Mouse (Mus musculus): ENCODE results near the gene Spag6l.
"Not testable (repeated sequence)": the region's sequence is repeated elsewhere in the genome, so short reads cannot be mapped to it uniquely, and the experiment has no call there.

The Spag6l gene

DNA sequence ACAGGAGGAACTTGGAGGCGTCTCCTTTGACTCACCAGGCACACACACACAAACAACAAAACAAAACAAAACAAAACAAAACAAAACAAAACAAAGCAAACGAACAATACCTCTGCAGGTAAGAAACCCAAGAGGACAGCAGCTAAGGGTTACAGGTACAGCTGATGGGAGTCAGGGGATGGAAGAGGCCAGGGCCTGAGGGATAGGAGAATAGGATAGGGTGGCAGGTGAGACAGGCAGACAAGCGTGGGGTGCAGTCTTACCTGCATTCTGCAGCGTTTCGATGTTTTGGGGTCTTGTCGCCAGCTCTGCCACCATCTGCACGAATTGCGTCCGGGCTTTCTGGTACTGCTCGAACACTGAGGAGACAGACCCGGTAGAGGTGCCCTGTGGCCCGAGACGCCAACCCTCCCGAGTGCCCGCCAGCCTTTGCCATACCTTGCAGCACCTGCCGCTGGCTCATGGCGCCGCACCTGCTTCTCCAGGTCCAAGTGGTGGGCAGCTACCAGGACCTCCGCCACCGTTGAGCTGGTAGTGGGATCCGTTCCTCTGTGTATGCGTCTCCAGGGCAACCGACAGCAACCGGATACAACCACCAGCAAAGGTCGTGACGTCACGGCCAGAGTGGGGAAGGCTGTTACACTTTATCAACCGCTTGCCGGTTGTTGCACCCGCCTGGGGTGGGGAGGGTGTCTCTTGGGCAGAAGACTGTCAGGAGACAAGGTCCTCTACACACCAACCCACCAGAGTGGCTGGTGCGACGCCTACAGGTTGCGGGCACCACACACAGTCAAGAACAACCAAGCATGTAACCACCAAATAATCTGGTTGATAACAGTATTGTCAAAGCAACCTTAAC is at the start of gene Spag6l:
Spag6l (minus strand) TSS at position 700 of the 859 bp plus-strand sequence.
- peak; percentile 95 for ATAC-seq (ENCODE audit: low TSS enrichment)

DNA sequence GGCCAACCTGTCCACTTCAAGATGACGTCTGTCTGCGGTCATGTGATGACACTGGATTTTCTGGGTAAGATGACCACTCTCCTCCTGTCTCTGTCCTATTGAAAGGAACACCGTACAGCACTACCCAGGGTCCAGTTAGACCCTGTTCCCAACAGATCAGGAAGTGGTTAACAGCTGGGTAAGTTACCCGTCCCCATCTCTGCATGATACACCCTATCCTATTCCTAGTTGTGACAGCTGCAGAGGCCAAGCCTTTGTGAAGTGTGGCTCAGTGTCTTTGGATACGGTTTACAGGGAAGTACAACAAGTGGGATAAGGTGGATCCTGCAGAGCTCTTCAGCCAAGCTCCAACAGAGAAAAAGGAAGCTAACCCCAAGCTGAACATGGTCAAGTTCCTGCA is 49.8 kb upstream of the Spag6l start:
- no peak for ATAC-seq (ENCODE audit: low TSS enrichment)

DNA sequence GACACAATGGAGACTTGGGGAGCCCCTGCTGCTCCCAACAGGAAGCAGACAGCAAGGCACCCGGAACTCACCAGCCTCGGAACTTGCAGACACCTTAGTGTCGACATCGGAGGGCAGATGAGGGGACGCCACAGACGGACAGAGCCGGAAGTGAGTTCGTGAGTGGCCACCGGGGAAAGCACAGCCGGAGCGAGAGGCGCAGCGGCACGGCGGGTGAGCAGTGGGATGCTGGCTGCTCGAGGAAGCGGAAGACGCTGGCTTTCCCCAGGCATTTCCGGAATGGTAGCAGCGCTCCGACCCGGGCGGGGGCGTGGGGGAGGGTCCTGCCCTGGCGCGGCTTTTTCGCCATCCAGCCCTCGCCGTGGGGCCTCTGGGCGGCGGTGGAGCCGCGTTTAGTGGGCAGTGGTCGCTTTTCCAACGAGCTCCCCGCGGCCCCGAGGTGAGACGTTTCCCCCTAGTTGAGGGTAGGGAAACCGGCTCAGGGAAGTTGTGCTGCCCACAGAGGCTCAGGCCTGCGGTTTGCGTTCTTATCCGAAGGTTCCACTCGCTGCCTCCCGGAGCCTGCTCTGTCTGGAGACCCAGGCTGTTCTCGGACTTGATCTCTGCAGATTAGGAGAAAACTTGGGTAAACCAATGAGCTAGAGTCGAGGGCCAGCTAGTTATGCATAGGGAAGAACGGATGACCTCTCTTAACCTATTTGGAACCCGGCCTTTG is 41.5 kb upstream of the Spag6l start, which contains the start of the genes Top3b and Vpreb1:
Top3b (plus strand) TSS at position 120 of the 715 bp plus-strand sequence.
Vpreb1 (minus strand) TSS at position 227 of the 715 bp plus-strand sequence.
- ATAC-seq (ENCODE audit: low TSS enrichment), result peak; percentile 99

DNA sequence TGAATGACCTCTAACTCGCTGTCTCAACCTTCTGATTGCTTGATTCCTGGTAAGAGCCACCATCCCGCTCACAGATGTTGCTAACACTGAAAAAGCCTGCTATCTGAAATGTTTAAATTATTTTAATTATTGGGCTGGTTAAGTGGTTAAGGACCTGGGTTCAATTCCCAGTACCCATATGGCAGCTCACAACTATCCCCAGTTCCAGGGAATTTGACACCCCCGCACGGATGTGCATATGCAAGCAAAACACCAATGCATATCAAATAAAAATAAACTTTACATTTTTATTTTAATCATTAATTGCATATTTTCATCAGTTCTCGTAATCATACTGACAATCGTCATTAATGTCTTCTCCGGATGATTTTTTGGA is 41.0 kb upstream of the Spag6l start:
- peak; percentile 4; the same call in 1 of the 2 replicates for ATAC-seq (ENCODE audit: low TSS enrichment)

DNA sequence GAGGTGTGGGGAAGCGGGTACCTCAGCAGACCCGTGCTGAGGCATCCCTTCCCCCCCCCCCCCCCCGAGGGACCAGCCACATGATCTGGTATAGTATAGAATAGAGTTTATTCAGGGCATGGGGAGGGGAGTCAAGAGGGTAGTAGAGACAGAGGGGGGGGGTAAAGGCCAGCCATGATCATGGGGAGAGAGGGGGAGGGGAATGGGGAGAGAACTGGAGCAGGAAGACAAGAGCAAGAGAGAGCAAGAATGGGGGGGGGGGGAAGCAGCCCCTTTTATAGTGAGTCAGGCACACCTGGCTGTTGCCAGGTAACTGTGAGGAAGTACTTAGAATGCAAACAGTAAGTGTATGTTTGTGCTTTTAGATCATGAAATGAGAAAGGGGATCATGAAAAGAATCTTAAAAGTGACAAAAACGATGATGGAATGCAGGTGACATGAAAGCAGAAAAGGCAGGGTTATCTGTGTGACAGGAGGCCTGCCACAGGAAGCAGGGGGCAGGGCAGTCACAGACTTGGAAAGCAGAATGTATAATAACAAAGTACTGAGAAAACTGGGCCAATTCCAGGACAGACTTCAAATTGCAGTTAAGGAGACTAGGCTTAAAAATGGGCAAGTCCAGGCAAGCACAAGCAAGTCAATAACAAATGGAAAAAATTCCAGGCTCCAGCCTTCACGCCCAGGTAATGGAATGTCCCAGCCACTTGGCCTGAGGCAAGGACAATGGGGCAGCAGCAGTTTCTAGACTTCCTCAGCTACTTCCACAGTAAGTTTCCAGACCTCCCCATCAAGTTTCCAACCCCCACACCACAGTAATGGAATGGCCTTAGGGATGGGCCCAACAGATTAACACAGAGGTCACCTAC is 36.7 kb upstream of the Spag6l start:
- no peak for ATAC-seq (ENCODE audit: low TSS enrichment)

DNA sequence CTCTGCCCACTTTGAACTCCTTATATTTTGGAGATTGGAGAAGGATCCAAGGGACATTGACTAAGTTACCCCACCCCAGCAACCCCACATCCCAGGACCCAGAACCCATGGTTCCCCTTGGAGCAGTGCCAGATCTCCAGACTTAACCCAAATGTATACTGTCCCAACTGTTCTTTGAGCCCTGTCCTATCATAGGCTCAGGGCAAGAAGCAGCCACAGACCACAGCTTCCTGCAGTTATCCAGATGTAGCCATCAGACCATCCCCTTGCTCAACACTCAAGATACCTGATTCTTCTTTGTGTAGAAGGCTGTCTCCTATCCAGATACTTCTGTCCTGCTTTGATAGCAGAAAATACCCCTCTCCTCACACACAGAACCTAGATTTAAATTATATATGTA is 36.0 kb upstream of the Spag6l start:
- no peak for ATAC-seq (ENCODE audit: low TSS enrichment)

DNA sequence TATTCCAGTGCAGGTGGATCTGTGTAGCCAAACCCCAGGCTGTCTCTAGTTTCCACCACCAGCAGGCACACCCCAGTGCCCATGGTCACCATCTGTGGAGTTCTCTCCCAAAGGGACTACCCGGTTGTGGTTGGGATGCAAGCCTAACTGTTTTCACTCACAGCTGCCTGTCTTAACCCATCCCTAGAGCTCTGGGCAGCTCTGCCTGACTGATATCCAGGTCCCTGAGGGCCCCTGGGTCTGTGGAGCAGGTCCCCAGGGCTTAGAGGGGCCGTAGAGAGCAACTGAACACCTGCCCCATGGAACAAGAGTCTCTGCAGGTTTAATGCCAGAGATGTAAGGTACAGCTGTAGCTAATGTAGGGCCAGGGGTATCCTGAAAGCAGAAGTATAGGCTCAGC is 34.7 kb upstream of the Spag6l start, which contains the start of gene Igll1:
Igll1 (minus strand) TSS at position 8 of the 400 bp plus-strand sequence.
- no peak for ATAC-seq (ENCODE audit: low TSS enrichment)

DNA sequence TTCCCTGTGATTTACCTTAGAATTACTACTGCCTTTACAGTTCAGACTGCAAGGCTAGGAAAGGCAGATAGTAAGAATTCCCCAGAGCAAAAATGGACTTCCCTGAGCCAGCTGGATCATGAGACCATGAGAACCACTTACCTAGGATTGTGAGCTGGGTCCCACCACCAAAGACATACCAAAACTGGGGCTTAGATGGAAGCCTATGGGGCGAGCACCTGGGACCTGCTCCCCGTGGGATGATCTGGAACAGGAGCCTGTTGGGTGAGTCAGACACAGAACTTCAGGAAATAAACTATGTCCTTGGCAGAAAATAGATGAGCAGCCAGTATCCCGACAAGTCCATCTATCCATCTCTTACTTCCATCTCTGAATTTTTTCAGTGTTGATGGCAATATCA is 33.0 kb upstream of the Spag6l start:
- no peak for ATAC-seq (ENCODE audit: low TSS enrichment)

DNA sequence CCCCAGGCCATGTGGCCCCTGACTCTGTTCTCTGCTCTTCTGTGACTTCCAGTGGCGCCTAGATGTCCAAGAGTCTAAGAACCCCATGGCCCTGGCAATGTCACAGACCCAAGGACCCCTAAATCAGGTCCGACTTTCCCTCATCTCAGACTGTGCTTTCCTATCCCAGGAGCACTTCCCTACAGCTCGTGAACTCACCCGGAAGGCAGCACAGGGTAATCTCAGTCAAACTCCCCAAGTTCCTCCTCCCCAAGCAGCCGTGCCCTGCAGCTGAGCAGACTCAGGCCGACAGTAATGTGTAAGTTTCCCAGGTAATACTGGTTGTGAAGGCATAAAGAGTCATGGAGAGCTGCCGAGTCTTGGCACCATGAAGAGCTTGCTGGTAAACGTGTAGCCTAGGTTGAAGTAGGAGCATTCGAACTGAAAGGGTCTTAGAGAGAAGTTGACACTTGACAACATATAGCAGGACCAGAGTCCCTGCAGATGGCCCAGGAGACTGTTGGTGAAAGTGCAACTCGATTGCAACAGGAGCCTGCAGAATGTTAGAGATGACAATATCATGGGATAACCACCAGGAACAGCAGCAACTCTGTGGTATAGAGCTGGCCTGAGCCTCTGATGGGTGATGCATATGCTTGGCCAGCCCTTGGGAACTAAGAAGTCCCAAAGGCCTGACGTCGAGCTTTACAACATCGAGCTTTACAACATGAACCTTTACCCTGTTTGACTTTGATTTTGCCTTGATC is 27.6 kb upstream of the Spag6l start:
- ATAC-seq (ENCODE audit: low TSS enrichment), result no peak

DNA sequence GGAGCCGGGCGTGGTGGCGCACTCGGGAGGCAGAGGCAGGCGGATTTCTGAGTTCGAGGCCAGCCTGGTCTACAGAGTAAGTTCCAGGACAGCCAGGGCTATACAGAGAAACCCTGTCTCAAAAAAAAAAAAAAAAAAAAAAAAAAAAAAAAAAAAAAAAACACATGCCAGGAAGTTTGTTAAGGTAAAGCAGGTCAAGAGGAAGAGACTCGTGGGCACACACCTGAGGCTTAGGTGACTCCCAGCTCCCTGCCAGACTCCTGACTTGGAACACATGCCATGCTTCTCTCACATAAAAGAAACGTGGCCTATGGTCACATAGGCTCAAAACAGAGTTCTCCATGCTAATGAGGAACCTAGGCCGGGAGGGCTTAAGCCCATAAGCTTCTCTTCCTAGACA is 26.8 kb upstream of the Spag6l start:
- ATAC-seq (ENCODE audit: low TSS enrichment), result not testable (repeated sequence)

DNA sequence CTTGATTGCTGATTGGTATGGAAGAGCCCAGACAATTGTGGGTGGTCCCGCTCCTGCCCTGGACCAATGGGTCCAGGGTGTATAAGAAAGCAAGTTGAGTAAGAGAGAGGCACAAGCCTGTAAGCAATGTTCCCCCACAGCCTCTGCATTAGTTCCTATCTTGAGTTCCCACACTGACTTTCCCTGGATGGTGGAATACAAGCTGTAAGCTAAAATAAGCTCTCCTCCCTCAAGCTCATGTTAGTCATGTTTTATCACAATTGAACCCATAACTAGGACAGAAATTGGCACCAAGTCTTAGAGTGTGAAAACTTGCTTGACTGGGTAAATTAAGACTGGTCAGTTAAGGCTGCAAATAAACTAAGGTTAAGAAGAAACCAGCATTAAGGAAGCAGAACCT is 26.3 kb upstream of the Spag6l start:
- peak; percentile 99 for ATAC-seq (ENCODE audit: low TSS enrichment)

DNA sequence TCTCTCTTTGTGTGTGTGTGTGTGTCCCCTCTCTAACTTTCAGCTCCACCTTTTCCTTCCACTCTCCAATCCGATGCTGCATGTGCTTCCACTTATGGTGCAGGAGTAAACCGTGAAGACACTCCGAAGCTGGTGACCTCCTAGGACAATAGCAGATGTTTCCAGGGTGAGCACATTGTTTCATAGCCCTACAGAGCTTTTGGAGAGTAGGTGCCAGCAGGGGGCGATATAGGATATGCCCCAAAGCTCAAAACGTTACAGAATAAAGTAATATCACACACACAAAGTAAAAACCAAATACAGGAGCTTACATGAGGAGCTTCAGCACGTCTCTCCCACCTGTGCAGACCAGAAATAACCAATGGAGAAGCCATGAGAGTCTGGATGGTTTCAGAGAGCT is 25.6 kb upstream of the Spag6l start:
- peak; percentile 66 for ATAC-seq (ENCODE audit: low TSS enrichment)

DNA sequence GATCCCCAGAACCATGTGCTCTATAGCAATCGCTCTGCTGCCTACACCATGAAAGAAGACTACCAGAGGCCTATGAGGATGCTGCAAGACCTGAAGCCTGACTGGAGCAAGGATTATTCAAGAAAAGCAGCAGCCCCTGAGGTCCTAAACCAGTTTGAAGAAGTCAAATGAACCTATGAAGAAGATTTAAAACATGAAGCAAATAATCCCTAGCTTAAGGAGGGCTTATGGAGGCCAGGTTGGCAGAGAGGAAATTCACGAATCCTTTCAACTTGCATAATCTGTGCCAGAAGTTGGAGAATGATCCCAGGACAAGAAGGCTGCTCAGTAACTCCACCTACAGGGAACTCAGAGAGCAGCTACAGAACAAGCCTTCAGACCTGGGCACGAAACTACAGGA is 23.2 kb upstream of the Spag6l start:
- ATAC-seq (ENCODE audit: low TSS enrichment), result no peak

DNA sequence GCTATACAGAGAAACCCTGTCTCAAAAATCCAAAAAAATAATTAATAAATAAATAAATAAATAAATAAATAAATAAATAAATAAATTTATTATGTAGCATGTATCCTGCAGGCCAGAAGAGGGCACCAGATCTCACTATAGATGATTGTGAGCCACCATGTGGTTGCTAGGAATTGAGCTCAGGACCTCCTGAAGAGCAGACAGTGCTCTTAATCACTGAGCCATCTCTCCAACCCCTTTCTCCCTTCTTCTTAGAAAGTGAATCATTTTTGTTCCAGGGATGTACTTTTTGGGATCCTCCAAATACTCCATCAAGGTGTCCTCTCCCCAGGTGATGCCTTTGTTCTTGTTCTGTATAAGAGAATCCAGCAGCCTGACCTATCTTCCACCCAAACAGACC is 19.9 kb upstream of the Spag6l start:
- no peak for ATAC-seq (ENCODE audit: low TSS enrichment)

DNA sequence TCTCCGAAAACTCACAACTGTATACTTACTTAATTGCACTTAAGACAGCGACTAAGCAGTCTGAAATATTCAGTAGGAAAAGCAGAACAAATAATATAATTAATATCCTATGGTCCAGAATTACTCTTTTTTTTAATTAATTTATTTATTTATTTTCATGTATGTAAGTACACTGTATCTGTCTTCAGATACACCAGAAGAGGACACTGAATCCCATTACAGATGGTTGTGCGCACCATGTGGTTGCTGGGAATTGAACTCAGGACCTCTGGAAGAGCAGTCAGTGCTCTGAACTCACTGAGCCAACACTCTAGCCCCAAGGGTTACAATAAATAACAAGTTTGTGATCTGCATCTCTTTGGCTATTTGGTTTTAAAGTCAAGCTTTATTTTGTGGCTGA is 415 bp upstream of the Spag6l start:
- ATAC-seq (ENCODE audit: low TSS enrichment), result no peak

DNA sequence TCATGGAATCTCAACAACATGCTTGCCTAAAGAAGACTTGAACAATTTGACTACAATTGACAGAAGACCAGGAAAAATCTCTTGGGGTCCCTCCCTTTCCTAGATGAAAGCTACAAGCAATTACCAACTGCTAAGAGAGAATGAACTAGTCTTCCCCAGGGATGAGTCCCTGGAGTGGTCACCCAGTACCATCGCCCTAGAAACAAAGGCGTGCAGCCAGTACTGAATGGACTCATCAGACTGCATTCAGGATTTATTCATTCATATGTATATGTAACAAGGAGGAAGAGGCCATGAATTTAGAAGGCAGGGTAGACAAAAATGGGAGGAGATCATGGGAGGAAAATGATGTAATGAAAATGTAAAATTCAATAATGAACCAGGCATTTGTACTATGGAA is 3.0 kb downstream of the Spag6l start:
- ATAC-seq (ENCODE audit: low TSS enrichment), result no peak

DNA sequence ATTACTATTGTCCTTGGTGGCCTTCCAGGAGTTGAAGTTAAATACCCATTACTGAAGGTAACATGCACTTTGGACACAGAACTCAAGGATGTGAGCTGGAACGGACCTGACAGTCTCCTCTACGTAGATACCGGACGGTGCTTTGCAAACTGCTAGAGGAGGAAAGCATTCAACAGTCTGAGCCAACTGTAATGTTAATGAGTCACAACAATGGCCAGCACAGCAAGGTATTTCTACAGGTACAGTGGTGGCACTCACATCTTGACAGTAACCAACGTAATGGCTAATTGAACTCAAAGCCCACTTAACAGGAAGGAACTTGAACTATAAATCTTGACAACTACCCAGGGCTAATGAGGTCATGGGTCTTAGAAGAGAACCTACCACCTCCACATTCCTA is 3.8 kb downstream of the Spag6l start:
- no peak for ATAC-seq (ENCODE audit: low TSS enrichment)

DNA sequence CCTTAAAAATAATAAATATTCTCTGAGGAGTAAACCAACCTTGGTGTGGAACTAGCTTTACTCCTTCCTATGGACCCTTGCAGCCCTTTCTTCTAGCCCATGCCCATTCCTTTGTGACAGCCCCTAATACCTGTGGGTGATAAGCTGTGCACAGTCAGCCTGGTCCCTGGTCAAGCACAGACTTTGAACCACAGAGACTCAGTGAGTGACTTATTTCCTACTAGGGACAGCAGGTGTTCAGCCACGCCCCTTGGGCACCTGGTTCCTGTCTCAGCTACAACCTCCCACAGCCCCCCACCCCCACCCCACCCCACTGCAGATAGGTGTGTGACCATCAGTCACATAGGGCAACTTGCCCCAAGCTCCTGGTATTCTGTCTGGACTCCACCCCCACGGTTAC is 22.9 kb downstream of the Spag6l start:
- no peak for ATAC-seq (ENCODE audit: low TSS enrichment)
